Mouse (Mus musculus) central nervous system, embryonic 11.5 days (tissue): ENCODE data around the gene Twsg1. TPM values are rescaled to one million over a fixed set of nuclear protein-coding genes. Genes with fewer than 3 reads are reported as not detected.

Source experiments
- polyA plus RNA-seq: library from polyadenylated mRNA; depleted of rRNA; stranded (reverse); fragments of >200 nt; gene quantifications from 2 replicates; pipeline ENCODE4 v1.2.3, GENCODE M21; 2012; rRNA removed

The Twsg1 gene
- polyA plus RNA-seq, result 38.3 and 65.9 TPM in 2 replicates

DNA sequence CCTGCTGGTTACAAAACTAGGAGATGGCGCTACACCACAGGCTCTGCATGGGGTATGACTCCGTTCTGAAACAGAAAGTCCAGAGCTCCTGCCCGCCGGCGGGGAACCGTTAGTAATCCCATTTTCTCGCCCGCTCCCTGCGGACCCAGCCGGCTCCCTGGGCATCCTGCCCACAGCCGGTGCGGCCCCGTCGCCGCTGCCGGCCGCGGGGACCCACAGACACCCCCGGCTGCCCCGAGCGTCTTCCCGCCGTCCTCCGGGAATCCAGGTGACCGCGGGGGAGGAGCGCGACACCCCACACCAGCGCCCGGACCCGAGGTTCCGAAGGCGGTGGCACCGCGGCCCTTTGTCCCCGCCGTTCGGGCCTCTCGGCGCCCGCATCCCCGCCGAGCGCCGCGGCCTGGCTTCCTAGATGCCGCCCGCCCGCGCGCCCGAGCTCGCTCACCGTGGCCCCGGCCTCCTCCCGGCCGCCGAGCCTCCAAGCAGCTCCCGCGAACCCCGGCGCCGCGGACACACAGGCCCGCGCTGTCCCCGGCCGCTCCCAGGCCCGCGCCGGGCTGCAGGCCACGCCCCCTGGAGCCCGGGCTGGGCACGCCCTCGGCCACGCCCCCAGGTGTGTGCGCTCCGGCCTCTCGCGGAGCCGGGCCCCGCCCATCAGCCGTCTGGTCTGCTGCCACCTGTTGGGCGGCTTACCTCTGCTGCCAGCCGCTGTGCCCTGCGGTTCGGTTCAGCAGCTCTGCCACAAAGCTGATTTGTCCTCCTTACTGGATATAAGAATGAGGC, at the start of gene Twsg1:
Gene Twsg1 (minus strand): TSS at position 605 of the 783 bp plus-strand sequence.

DNA sequence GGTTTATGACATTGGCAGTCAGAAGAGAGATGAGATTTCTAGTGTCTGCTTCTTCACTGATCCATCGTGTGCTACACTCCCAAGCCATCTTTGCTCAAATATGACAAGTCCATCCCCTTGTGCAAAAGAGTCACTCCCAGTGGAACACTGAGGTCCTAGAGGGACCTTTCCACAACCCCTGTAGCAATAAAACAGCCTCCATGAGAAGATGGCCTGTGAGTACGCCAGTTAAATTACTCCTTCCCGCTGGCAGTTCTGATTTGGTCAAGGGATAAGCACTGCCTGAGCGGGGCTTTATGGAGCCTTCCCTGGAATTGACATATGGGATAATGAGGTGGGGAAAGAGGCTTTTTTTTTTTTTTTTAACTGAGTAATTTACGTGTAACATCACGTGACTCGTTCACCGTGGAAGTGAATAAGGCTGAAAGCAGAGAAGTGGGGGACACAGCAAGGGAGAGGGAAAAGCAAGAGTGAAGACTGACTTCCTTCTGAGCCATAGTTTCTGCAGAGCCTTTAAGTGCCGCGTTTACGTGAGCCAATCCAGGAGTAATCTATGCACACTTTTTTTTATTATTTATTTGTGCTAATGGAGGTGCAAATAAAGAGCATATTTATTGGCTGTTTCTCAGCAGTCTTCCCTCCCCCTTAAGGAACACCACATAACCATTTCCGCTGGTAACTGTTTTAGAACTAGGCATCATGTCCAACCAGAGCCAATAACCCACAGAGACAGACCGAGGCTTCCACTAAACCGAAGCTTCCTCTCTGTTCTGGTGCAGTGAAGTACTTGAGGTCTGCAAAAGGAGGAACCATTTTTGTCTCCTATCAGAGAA, 65.1 kb downstream of the Twsg1 start, which contains the start of gene Ralbp1:
Gene Ralbp1 (minus strand): TSS at position 102 of the 833 bp plus-strand sequence.

Other genes with a start within 250 kb of the Twsg1 start
- 34.7 and 42.3 TPM in 2 replicates for gene Rab31, start 178.5 kb downstream of the Twsg1 start, polyA plus RNA-seq
- 83.8 and 109 TPM in 2 replicates for gene Ppp4r1, start 168.7 kb downstream of the Twsg1 start, polyA plus RNA-seq
- 31.1 and 65.7 TPM in 2 replicates for gene Ralbp1, start 65.4 kb downstream of the Twsg1 start, polyA plus RNA-seq
- gene Ankrd12, start 125.9 kb upstream of the Twsg1 start, polyA plus RNA-seq, result 7.9 and 9.9 TPM in 2 replicates
- 146 and 150 TPM in 2 replicates for gene Ndufv2, start 150.3 kb upstream of the Twsg1 start, polyA plus RNA-seq
- 28.5 and 37.5 TPM in 2 replicates for gene Washc1, start 160.3 kb upstream of the Twsg1 start, polyA plus RNA-seq
- gene Ddx11, start 172.3 kb upstream of the Twsg1 start, polyA plus RNA-seq, result 31.2 and 31.3 TPM in 2 replicates